Mouse (Mus musculus): Measurements from ENCODE around the gene Gdi1.
"Not testable (repeated sequence)": the region's sequence is repeated elsewhere in the genome, so short reads cannot be mapped to it uniquely, and the experiment has no call there.

Gene Gdi1

DNA sequence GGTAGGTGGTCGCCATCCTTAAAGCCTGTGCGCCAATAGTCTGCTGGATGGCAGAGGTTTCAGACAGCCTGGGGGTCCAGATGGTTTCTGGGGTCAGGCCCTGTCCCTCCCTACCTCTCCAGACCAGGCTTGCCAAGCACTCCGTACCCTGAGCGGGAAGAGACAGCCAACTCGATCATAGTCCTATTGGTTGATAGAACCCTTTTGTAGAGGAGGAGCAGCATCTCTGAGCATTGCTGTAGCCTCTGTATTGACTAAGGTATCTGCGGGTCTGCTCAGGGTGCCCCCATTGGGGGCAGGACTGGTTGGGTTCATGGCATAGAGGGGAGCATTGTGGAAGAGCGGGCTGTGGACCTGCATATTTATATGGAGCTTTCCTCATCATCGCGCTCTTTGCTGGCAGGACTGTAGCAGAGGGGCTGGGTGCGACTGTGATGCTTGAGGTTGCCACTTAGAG is 24.4 kb downstream of the Gdi1 start:
- in situ Hi-C loops (cut with MseI, MboI), result no loop called here

DNA sequence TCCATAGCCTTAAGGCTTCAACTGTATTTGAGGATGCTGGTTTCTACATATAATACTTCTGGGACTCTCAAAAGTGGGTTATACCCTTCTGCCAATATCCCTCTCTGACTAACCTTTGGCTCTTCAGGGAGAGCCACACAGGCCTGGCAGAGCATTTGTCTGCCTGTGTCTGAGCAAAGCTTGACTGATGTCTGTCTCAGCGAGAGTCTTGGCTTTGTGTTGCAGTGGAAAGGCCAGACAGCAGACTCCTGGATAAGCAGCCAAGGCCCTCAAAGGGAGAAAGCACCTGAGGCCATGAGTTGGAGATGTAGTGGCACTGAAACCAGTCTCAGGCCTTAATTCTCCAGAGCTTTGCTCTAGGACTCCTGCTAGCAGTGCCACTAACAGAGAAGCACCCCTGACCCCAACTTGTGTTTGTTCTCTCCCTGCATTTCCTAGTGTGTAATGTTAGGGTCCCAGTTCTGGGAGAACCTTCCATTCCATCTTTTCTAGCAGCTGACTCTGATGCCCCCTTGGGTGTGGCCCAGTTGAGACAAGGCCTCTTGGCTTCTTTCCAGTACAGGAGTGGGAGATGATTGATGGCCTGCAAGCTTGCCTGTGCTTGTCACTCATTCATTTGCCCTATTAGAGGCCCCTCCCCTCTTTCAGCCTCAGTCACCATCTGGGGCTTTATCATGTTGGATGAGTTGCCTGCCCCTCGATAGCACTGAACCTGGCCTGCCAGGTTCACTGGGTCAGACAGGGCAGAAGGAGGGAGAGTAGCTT is 25.6 kb downstream of the Gdi1 start:
- in situ Hi-C loops (cut with MseI, MboI), result no loop called here

DNA sequence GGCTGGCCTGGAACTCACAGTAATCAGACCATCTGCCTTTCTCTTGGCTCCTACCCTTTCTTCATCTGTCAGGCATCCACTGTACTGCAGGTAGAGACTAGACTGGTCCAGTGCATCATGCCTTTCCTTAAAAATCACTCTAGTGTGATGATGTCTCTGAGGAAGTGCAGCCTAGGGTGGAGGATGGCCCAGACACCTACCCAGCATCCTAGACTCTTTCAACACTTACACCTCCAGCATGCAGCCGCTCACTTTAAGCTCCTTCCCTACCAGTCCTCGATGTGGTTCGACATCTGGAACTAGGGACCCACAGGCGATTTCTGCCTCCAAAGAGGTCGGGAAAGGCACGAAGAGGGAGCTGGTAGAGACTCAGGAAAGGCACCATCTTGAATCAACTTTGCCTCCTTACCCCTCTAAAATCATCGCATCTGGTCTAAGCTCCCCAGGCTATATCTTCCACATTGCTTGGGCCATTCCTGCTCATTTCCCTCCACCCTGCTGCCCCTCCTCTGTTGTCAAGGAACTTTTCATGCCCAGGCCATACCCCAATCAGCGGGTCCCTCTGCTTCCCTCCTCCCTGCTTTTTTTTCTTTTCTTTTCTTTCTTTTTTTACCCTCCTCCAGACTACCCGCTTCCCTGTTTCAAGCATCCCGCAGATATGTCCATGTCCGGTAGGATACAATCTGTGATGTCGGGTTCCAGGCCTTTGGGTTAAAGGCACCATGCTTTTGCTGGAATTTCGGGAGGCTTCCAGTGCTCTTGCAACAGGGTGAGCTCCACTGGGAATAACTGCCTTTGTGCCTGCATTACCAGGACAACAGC is 48.1 kb downstream of the Gdi1 start:
- in situ Hi-C loops (cut with MseI, MboI), result no loop called here

DNA sequence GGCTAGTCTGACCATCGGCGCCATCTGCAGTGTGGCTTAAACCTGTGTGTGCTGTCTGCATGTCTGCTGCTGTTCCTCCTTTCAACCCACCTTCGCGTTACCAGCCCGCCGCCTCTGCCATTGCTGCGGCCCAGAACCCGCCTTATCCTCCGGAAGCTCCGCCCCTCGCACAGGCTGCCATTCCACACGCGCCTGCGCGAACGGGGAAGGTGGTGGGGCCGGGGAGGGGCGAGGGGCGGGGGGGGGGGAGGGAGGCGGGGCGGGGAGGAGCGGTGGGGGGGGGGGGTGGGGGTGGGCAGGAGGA is 48.6 kb downstream of the Gdi1 start, which contains the start of gene Lage3:
Gene Lage3, minus strand, starts transcription at position 152 of the 304 bp plus-strand sequence.
- in situ Hi-C loops (cut with MseI, MboI), result no loop called here

DNA sequence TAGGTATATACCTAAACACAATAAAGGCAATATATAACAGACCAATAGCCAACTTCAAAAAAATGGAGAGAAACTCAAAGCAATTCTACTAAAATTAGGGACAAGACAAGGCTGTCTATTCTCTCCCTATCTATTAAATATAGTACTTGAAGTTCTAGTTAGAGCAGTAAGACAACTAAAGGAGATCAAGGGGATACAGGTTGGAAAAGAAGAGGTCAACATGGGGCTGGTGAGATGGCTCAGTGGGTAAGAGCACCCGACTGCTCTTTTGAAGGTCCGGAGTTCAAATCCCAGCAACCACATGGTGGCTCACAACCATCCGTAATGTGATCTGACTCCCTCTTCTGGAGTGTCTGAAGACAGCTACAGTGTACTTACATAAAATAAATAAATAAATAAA is 52.3 kb downstream of the Gdi1 start:
- in situ Hi-C loops (cut with MseI, MboI), result not testable (repeated sequence)

DNA sequence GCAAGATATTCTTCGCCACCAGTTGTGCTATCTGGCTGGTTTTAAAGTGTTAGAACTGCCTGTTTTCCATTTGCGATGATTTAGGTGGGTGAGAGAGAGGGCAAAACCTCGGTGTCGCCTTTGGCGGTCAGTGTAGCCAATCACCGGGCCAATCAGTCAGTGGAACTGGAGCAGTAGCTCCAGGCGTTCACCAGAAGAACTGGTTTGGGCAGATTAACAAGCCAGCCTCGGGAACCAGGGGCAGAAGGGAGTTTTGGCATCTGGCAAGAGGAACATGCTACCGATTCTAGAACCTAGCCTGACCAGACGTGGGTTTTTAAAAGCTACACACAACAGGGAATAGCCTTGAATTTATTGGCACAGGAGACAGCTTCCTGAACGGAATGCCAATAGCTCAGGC is 54.4 kb downstream of the Gdi1 start:
- in situ Hi-C loops (cut with MseI, MboI), result no loop called here
